Comparison of ENCODE assay signal across 8 mouse cellular contexts in the genomic region with DNA sequence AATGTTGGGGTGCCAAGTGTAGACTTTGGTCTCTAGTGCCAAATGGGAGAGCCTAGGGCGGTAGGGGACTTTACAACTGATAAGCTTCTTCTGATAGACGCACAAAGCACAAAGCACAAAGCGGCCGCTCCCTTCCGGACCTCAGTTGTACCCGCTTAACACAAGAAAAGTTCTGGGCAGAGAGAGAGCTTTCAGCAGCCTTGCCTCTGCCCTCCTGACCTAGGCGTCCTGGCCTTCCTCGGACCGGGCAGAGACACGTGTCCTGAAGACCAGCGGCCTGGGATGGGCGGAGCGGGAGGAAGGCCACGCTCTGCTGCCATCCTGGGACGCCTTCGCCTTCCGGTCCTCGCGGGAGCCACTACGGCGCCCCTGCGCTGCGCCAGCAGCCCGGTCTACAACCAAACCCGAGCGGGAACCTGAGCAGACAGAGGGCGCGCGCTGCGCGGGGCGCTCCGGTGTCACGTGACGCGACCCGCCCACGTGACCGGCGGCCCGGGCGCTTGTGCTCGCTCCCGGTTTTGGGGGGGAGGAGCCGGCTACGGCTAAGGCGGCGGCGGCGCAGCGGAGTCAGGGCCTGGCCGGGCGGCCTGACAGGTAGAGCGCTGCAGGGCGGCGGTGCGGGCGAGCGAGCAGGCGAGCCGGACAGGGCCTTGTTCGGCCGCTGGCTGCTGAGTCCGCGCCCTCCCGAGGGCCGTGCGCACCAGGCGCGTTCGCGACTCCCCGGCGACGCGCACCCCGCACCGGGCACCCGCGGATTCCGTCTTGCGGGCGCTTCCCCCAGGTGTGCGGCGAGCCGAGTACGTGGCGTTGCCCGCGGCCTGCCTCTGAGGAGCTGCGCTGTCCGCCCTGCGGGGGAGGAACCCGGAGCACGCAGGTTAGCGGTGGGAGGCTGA. TPM values are rescaled to one million over a fixed set of nuclear protein-coding genes. Genes with fewer than 3 reads are reported as not detected.
DNase-seq lines count a peak whose midpoint lies in the region; ATAC-seq lines count a peak whose summit lies in the region.

A gene (plus strand): TSS at position 499 of the 893 bp plus-strand sequence.

- peak within 1 kb of the TSS; percentile 79 to 89 for H3K27ac ChIP-seq in heart, embryonic 14.5 days (replicated peaks in 1 of 2; ENCODE audit: control insufficient read depth in 1 of 2, insufficient read depth in 1 of 2, low read depth in 2 of 2, low read length in 2 of 2)
- H3K27ac ChIP-seq in liver, embryonic 13.5 days = peak within 1 kb of the TSS; percentile 90
- H3K27ac ChIP-seq in stomach, embryonic 16.5 days (ENCODE audit: low read length) = peak within 1 kb of the TSS; percentile 97

- H3K9me3 ChIP-seq in heart, embryonic 14.5 days (ENCODE audit: control insufficient read depth, low read length) = no peaks in the 10 kb centered on the region; the same call in 1 of the 2 replicates
- H3K9me3 ChIP-seq in liver, embryonic 13.5 days (replicated peaks) = 0 out of 2 replicates have a peak, but pooled peaks cover 3% of the 10 kb centered on the region
- no peaks in the 10 kb centered on the region for H3K9me3 ChIP-seq in stomach, embryonic 16.5 days (replicated peaks; ENCODE audit: control insufficient read depth, low read length)

- under 1% methylated on average over 92 of the region's 96 CpGs for WGBS in heart, embryonic 14.5 days
- under 1% methylated on average over 89 of the region's 96 CpGs for WGBS in liver, embryonic 13.5 days (ENCODE audit: insufficient replicate concordance)
- WGBS in stomach, embryonic 16.5 days = under 1% methylated on average over 91 of the region's 96 CpGs

- peaks cover 2 to 3% of the 10 kb centered on the region in 2 experiments; a peak in 2 of 4 replicates for H3K4me1 ChIP-seq in heart, embryonic 14.5 days (ENCODE audit: control insufficient read depth in 2 of 2, insufficient read depth in 2 of 2, low read length in 2 of 2)
- peaks cover 36% of the 10 kb centered on the region for H3K4me1 ChIP-seq in liver, embryonic 13.5 days (replicated peaks)
- peaks cover 11% of the 10 kb centered on the region for H3K4me1 ChIP-seq in stomach, embryonic 16.5 days (ENCODE audit: control insufficient read depth, insufficient read depth, low read length)

- no peaks in the 10 kb centered on the region for H3K36me3 ChIP-seq in heart, embryonic 14.5 days (ENCODE audit: control insufficient read depth, insufficient read depth, low read length)
- H3K36me3 ChIP-seq in liver, embryonic 13.5 days = no peaks in the 10 kb centered on the region
- no peaks in the 10 kb centered on the region for H3K36me3 ChIP-seq in stomach, embryonic 16.5 days (ENCODE audit: control insufficient read depth, insufficient read depth, low read length)

- ATAC-seq in CD4-positive, CD25-positive, alpha-beta regulatory T cell, adult 4 months = peak; percentile 83
- ATAC-seq in heart, embryonic 14.5 days (ENCODE audit: insufficient number of reproducible peaks, insufficient read depth, low FRiP score, low read depth) = peak; percentile 93
- ATAC-seq in liver, embryonic 13.5 days (ENCODE audit: low read depth) = peak; percentile 93
- ATAC-seq in stomach, embryonic 16.5 days (ENCODE audit: insufficient read depth, low FRiP score) = peak; percentile 95

- peak within 1 kb of the TSS; percentile 82 for H3K9ac ChIP-seq in heart, embryonic 14.5 days (ENCODE audit: low read length)
- H3K9ac ChIP-seq in liver, embryonic 13.5 days = peak within 1 kb of the TSS; percentile 89
- H3K9ac ChIP-seq in stomach, embryonic 16.5 days (ENCODE audit: low read length) = peak within 1 kb of the TSS; percentile 90

- peak; percentile 85 for DNase-seq in c-Kit-negative CD71-positive TER-119-positive erythroid progenitor cells, embryonic 14.5 days (ENCODE audit: low read depth, low spot score)
- peak; percentile 75 for DNase-seq in fibroblast of lung, adult 2 months (ENCODE audit: low read depth)
- DNase-seq in kidney, postnatal 14 days = peak; percentile 96
- DNase-seq in liver, embryonic 13.5 days = peak; percentile 90
- peak; percentile 95 for DNase-seq in neural tube, embryonic 10.5 days (ENCODE audit: extremely low spot score, low spot score)

- peak within 1 kb of the TSS; percentile 66 to 76 for H3K4me3 ChIP-seq in heart, embryonic 14.5 days (ENCODE audit: control insufficient read depth in 1 of 2, insufficient read depth in 1 of 2, low read depth in 1 of 2, low read length in 2 of 2)
- peak within 1 kb of the TSS; percentile 84 for H3K4me3 ChIP-seq in liver, embryonic 13.5 days (replicated peaks)
- H3K4me3 ChIP-seq in stomach, embryonic 16.5 days (replicated peaks; ENCODE audit: low read length) = peak within 1 kb of the TSS; percentile 68

- peak within 1 kb of the TSS; percentile 92 for H3K4me2 ChIP-seq in heart, embryonic 14.5 days (ENCODE audit: low read length)
- H3K4me2 ChIP-seq in liver, embryonic 13.5 days = peak within 1 kb of the TSS; percentile 90
- H3K4me2 ChIP-seq in stomach, embryonic 16.5 days (ENCODE audit: low read depth, low read length) = peak within 1 kb of the TSS; percentile 88

- no peaks in the 10 kb centered on the region for H3K27me3 ChIP-seq in heart, embryonic 14.5 days (ENCODE audit: control insufficient read depth, insufficient read depth, low read length)
- no peaks in the 10 kb centered on the region for H3K27me3 ChIP-seq in liver, embryonic 13.5 days
- no peaks in the 10 kb centered on the region for H3K27me3 ChIP-seq in stomach, embryonic 16.5 days (ENCODE audit: control insufficient read depth, insufficient read depth, low read length)

RNA-seq across cellular contexts. Expression of the gene that starts here (rescaled TPM):
- polyA plus RNA-seq in CD4-positive, CD25-positive, alpha-beta regulatory T cell, adult 4 months (2017; shearing (Covaris generic)) = 10 to 100 TPM; 24.7 to 29.5 TPM
- polyA plus RNA-seq in heart, embryonic 14.5 days (2014; fragmentation: Nextera tagmentation; extraction: Ambion mirVana) = 20.0 and 22.9 TPM in 2 replicates
- polyA plus RNA-seq in liver, embryonic 13.5 days (2015; fragmentation: Nextera tagmentation; extraction: Ambion mirVana) = 17.5 and 23.1 TPM in 2 replicates
- polyA plus RNA-seq in stomach, embryonic 16.5 days (2015; fragmentation: Nextera tagmentation; extraction: Ambion mirVana) = 36.2 and 43.0 TPM in 2 replicates

Comparison
In these comparisons a context has a peak if more than half of its experiments do, and no peak if none do; other contexts are left out.
1. Peak in every context shown above with its lines: DNase-seq, ATAC-seq, H3K4me3 ChIP-seq and H3K27ac ChIP-seq.